Mouse (Mus musculus): ENCODE data around the gene Rab3il1.

DNA sequence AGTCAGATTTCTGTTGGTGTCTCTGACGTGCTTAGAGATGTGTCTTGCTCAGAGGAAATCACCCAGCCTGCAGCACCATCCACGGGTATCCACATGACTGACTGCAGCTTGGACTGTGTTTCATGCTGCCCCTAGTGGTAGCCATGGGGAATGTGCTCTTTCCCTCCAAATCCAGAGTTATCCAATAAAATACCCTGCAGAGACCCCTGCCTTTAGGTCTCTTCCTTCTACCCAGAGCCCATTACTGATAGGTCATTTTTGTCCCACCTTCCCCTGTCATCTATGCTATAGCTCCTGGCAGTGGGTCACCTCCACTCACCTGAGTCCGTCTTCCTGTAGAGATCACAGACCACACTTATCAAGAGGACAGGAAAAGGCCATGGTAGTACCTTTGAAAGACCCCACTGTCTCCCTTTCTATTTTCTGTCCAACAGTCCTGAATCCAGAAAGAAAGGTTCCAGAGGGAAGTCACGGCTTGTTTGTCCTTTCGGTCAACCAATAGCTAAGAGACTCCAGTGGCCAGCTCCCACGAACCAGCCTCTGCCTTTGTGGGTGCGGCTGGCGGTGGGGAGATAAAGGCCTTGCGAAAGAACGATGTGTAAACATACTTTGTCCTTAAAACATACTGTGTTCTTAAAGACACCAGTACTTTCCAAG, 58.6 kb downstream of the Rab3il1 start:
- no peak for TF ChIP-seq POLR2A (IDR thresholded peaks at IDR 0.05; ENCODE audit: insufficient read depth, low read depth, low read length)
- TF ChIP-seq CTCF (IDR thresholded peaks at IDR 0.05; ENCODE audit: insufficient read depth, low read depth, low read length), result no peak

All from olfactory bulb, adult 2 months (tissue).